Mouse (Mus musculus): ENCODE data around the gene Lias.

DNA sequence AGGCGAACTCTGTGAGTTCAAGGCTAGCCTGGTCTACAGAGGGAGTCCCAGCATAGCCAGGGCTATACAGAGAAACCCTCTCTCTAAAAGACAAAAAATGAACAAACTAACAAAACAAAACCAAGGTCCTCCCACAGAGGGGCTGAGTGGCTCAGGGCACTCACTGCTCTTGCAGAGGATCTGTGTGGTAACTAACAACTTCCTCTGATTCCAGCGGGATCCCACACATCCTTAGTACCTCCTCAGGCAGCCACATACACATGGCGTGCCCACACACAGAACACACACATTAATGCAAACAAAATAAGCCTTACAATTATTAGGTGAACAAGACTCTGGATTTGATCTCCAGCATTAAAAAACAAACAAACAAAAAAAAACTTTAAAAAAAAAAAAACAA is 33.5 kb upstream of the Lias start:
- TF ChIP-seq POLR2A (IDR thresholded peaks at IDR 0.05; ENCODE audit: control insufficient read depth in 1 of 2, insufficient read depth in 1 of 2, low read depth in 1 of 2, low read length in 2 of 2, poor library complexity in 1 of 2) (no peak), TCF12 (IDR thresholded peaks at IDR 0.05; ENCODE audit: low read depth, low read length) (no peak), RAD21 (IDR thresholded peaks at IDR 0.05; ENCODE audit: low read depth, low read length) (no peak), CTCF (IDR thresholded peaks at IDR 0.05 in 2 of 3, conservative IDR thresholded peaks at IDR 0.05 in 1 of 3; ENCODE audit: control insufficient read depth in 1 of 3, insufficient read depth in 1 of 3, low read depth in 2 of 3, low read length in 3 of 3, poor library complexity in 1 of 3, severe bottlenecking in 1 of 3) (no peak), EP300 (IDR thresholded peaks at IDR 0.05; ENCODE audit: low read depth in 1 of 2, low read length in 2 of 2) (no peak), KAT2A (conservative IDR thresholded peaks at IDR 0.05; ENCODE audit: low read depth, low read length) (no peak), BHLHE40 (IDR thresholded peaks at IDR 0.05; ENCODE audit: borderline replicate concordance, low read depth, low read length) (no peak), UBTF (IDR thresholded peaks at IDR 0.05; ENCODE audit: borderline replicate concordance, insufficient read depth, low read depth, low read length) (no peak)

Data from MEL (cell line).